Mouse (Mus musculus) embryonic facial prominence, embryonic 14.5 days (tissue): ENCODE data around the gene Sh3gl3. TPM values are rescaled to one million over a fixed set of nuclear protein-coding genes. Genes with fewer than 3 reads are reported as not detected.

Experiments used
- ATAC-seq: fragments of 200-750 bp; cut with Nextera tagmentation; 2 replicates; pipeline ENCODE4 v1.8.0; 2017; ENCODE audit warnings: low read depth, moderate number of reproducible peaks, moderate TSS enrichment
- DNase-seq: peaks from one replicate; pipeline ENCODE4 v3.0.0-alpha.2; 2015; ENCODE audit warnings: low spot score
- H3K27ac ChIP-seq: fragments of 300-500 bp; sonication (generic); replicated peaks from 2 replicates; pipeline ENCODE4 v1.5.1; 2014; ENCODE audit warnings: low read depth, mild to moderate bottlenecking, low read length, moderate library complexity
- H3K27me3 ChIP-seq: fragments of 300-500 bp; sonication (generic); replicated peaks from 2 replicates; pipeline ENCODE4 v1.6.1; 2014; ENCODE audit warnings: low read length; ENCODE audit not compliant: control insufficient read depth, insufficient read depth
- H3K36me3 ChIP-seq: fragments of 300-500 bp; sonication (generic); 2 replicates; pipeline ENCODE4 v1.6.1; 2014; ENCODE audit warnings: low read length, mixed read lengths; ENCODE audit not compliant: control insufficient read depth, insufficient read depth
- H3K4me1 ChIP-seq: fragments of 300-500 bp; sonication (generic); 2 replicates; pipeline ENCODE4 v1.6.1; 2014; ENCODE audit warnings: antibody characterized with exemption, low read length; ENCODE audit not compliant: control insufficient read depth, insufficient read depth
- H3K4me2 ChIP-seq: fragments of 300-500 bp; sonication (generic); 2 replicates; pipeline ENCODE4 v1.6.1; 2014; ENCODE audit warnings: low read depth, mild to moderate bottlenecking, low read length, moderate library complexity, mixed read lengths
- H3K4me3 ChIP-seq: fragments of 300-500 bp; sonication (generic); 2 replicates; pipeline ENCODE4 v1.5.1; 2014; ENCODE audit warnings: low read depth, mild to moderate bottlenecking, low read length
- H3K9ac ChIP-seq: fragments of 300-500 bp; sonication (generic); 2 replicates; pipeline ENCODE4 v1.6.1; 2014; ENCODE audit warnings: low read depth, mild to moderate bottlenecking, low read length, moderate library complexity, mixed read lengths
- H3K9me3 ChIP-seq: fragments of 300-500 bp; sonication (generic); 2 replicates; pipeline ENCODE4 v1.6.1; 2016; ENCODE audit warnings: low read length; ENCODE audit not compliant: control insufficient read depth
- WGBS: fragments of 180-500 bp; shearing (Covaris S2); extraction: QIAGEN DNeasy Blood & Tissue Kit; methylation state at CpG from one replicate; pipeline ENCODE4 v1.1.7; 2014; 5-methylcytosine and 5-hydroxymethylcytosine counted together
- polyA plus RNA-seq: library from polyadenylated mRNA; unstranded; fragments of >200 nt; fragmentation: Nextera tagmentation; extraction: Ambion mirVana; gene quantifications from 2 replicates; pipeline ENCODE4 v1.2.1, GENCODE M21; 2014

Sh3gl3 gene
- polyA plus RNA-seq, 1 experiment from 2014 or later = 12.9 TPM

- WGBS = 51% methylated on average over 8 of the region's 8 CpGs
- no peaks in the 10 kb centered on the region for H3K9me3 ChIP-seq
- no peaks in the 10 kb centered on the region for H3K36me3 ChIP-seq
- DNase-seq (no peak), ATAC-seq (no peak)
- no peaks in the 10 kb centered on the region for H3K4me1 ChIP-seq
- no peak overlapping the region for H3K4me3 ChIP-seq
- no peak overlapping the region for H3K9ac ChIP-seq
- no peaks in the 10 kb centered on the region for H3K27me3 ChIP-seq
- H3K4me2 ChIP-seq = no peak overlapping the region
- H3K27ac ChIP-seq = no peak overlapping the region
Measured at GRCm38 (mm10) chr7:82240424-82241240, 67.0 kb downstream of the Sh3gl3 start.

- no peak overlapping the region for H3K4me2 ChIP-seq
Measured at GRCm38 (mm10) chr7:82244701-82245100, 71.1 kb downstream of the Sh3gl3 start.

GRCm38 (mm10) chr7:82248953-82249695 is 75.5 kb downstream of the Sh3gl3 start:
- Histone ChIP-seq H3K27ac (no peak overlapping the region), H3K9ac (no peak overlapping the region), H3K27me3 (no peaks in the 10 kb centered on the region), H3K4me2 (no peak overlapping the region), H3K4me1 (no peaks in the 10 kb centered on the region), H3K36me3 (no peaks in the 10 kb centered on the region), H3K9me3 (no peaks in the 10 kb centered on the region), H3K4me3 (no peak overlapping the region)
- ATAC-seq = no peak
- no peak for DNase-seq
- 59% methylated on average over 10 of the region's 10 CpGs for WGBS

More at GRCm38 (mm10) chr7:82244701-82245100, 71.1 kb downstream of the Sh3gl3 start:
- no peak for DNase-seq
- Histone ChIP-seq H3K9ac (no peak overlapping the region), H3K4me3 (no peak overlapping the region), H3K4me1 (no peaks in the 10 kb centered on the region), H3K9me3 (no peaks in the 10 kb centered on the region), H3K36me3 (no peaks in the 10 kb centered on the region), H3K27me3 (no peaks in the 10 kb centered on the region), H3K27ac (no peak overlapping the region)
- ATAC-seq = no peak
- 71% methylated on average over 3 of the region's 3 CpGs for WGBS

- no peaks in the 10 kb centered on the region for H3K9me3 ChIP-seq
- H3K27me3 ChIP-seq = no peaks in the 10 kb centered on the region
- ATAC-seq (no peak), DNase-seq (no peak)
- H3K9ac ChIP-seq = no peak overlapping the region
- 100% methylated on average over 1 of the region's 1 CpGs for WGBS
- no peaks in the 10 kb centered on the region for H3K36me3 ChIP-seq
- H3K27ac ChIP-seq = no peak overlapping the region
- H3K4me2 ChIP-seq = no peak overlapping the region
- H3K4me1 ChIP-seq = no peaks in the 10 kb centered on the region
- no peak overlapping the region for H3K4me3 ChIP-seq
Measured at GRCm38 (mm10) chr7:82253309-82253708, 79.7 kb downstream of the Sh3gl3 start.

- ATAC-seq = no peak
- no peaks in the 10 kb centered on the region for H3K4me1 ChIP-seq
- WGBS = 78% methylated on average over 6 of the region's 6 CpGs
- DNase-seq = no peak
- H3K9me3 ChIP-seq = no peaks in the 10 kb centered on the region
- no peak overlapping the region for H3K4me3 ChIP-seq
- no peak overlapping the region for H3K4me2 ChIP-seq
- no peaks in the 10 kb centered on the region for H3K36me3 ChIP-seq
- H3K9ac ChIP-seq = no peak overlapping the region
- no peaks in the 10 kb centered on the region for H3K27me3 ChIP-seq
- no peak overlapping the region for H3K27ac ChIP-seq
Measured at GRCm38 (mm10) chr7:82256936-82257335, 83.3 kb downstream of the Sh3gl3 start.

GRCm38 (mm10) chr7:82257530-82257929 is 83.9 kb downstream of the Sh3gl3 start:
- ATAC-seq (no peak), DNase-seq (no peak)
- 90% methylated on average over 4 of the region's 4 CpGs for WGBS
- no peaks in the 10 kb centered on the region for H3K27me3 ChIP-seq
- no peak overlapping the region for H3K4me2 ChIP-seq
- H3K9me3 ChIP-seq = no peaks in the 10 kb centered on the region
- no peak overlapping the region for H3K9ac ChIP-seq
- H3K27ac ChIP-seq = no peak overlapping the region
- no peaks in the 10 kb centered on the region for H3K36me3 ChIP-seq
- H3K4me1 ChIP-seq = no peaks in the 10 kb centered on the region
- H3K4me3 ChIP-seq = no peak overlapping the region

GRCm38 (mm10) chr7:82260210-82260609 is 86.6 kb downstream of the Sh3gl3 start:
- H3K36me3 ChIP-seq = no peaks in the 10 kb centered on the region
- no peak overlapping the region for H3K4me3 ChIP-seq
- no peak for ATAC-seq
- H3K9me3 ChIP-seq = no peaks in the 10 kb centered on the region
- H3K27ac ChIP-seq = no peak overlapping the region
- no peak overlapping the region for H3K9ac ChIP-seq
- no peak overlapping the region for H3K4me2 ChIP-seq
- H3K27me3 ChIP-seq = no peaks in the 10 kb centered on the region
- peak; percentile 44 for DNase-seq
- no peaks in the 10 kb centered on the region for H3K4me1 ChIP-seq
- WGBS = 57% methylated on average over 6 of the region's 6 CpGs

GRCm38 (mm10) chr7:82263141-82263540 is 89.5 kb downstream of the Sh3gl3 start:
- Histone ChIP-seq H3K27me3 (no peaks in the 10 kb centered on the region), H3K27ac (no peak overlapping the region), H3K9ac (no peak overlapping the region), H3K4me3 (no peak overlapping the region), H3K4me2 (no peak overlapping the region), H3K4me1 (no peaks in the 10 kb centered on the region), H3K9me3 (no peaks in the 10 kb centered on the region), H3K36me3 (no peaks in the 10 kb centered on the region)
- 18% methylated on average over 8 of the region's 8 CpGs for WGBS
- ATAC-seq (no peak), DNase-seq (peak; percentile 58)
